Mouse (Mus musculus): ENCODE measurements at regions not wholly inside any gene's neighbourhood (a gene's known extent, or its start where the extent isn't known, plus 50 kb on each side); places are given as distances from the start of the nearest gene placed in this dataset.

GRCm38 (mm10) chr2:102250101-102250500, 63.9 kb upstream of the Ldlrad3 start:
- DNase-seq (ENCODE audit: low spot score), result no peak

- DNase-seq (ENCODE audit: low spot score), result no peak
Measured at GRCm38 (mm10) chr2:102246484-102246883, 60.3 kb upstream of the Ldlrad3 start.

GRCm38 (mm10) chr2:102244491-102244890, 58.3 kb upstream of the Ldlrad3 start:
- DNase-seq (ENCODE audit: low spot score), result no peak

GRCm38 (mm10) chr2:102241626-102242025, 55.4 kb upstream of the Ldlrad3 start:
- DNase-seq (ENCODE audit: low spot score), result peak; percentile 77

GRCm38 (mm10) chr2:102239712-102240505, 53.7 kb upstream of the Ldlrad3 start:
- no peak for DNase-seq (ENCODE audit: low spot score)

Measured in thymus, postnatal 0 days (tissue).